Mouse (Mus musculus) liver, embryonic 13.5 days (tissue): Measurements from ENCODE around the gene Azi2. TPM values are rescaled to one million over a fixed set of nuclear protein-coding genes. Genes with fewer than 3 reads are reported as not detected.

Source experiments
- ATAC-seq: fragments of 200-750 bp; cut with Nextera tagmentation; 2 replicates; pipeline ENCODE4 v1.8.0; 2017; ENCODE audit warnings: low read depth, mild to moderate bottlenecking, moderate number of reproducible peaks, moderate library complexity
- DNase-seq: peaks from one replicate; pipeline ENCODE4 v3.0.0; 2022
- H3K27ac ChIP-seq: fragments of 300-500 bp; sonication (generic); 2 replicates; pipeline ENCODE4 v1.5.1; 2015; ENCODE audit warnings: moderate library complexity, mild to moderate bottlenecking, inconsistent platforms
- H3K27me3 ChIP-seq: fragments of 300-500 bp; sonication (generic); 2 replicates; pipeline ENCODE4 v1.6.1; 2015; ENCODE audit warnings: mild to moderate bottlenecking, inconsistent platforms
- H3K36me3 ChIP-seq: fragments of 300-500 bp; sonication (generic); 2 replicates; pipeline ENCODE4 v1.6.1; 2015; ENCODE audit warnings: mild to moderate bottlenecking, inconsistent platforms
- H3K4me1 ChIP-seq: fragments of 300-500 bp; sonication (generic); replicated peaks from 2 replicates; pipeline ENCODE4 v1.6.1; 2015; ENCODE audit warnings: inconsistent platforms
- H3K4me2 ChIP-seq: fragments of 300-500 bp; sonication (generic); 2 replicates; pipeline ENCODE4 v1.6.1; 2015; ENCODE audit warnings: inconsistent platforms, mild to moderate bottlenecking, moderate library complexity
- H3K4me3 ChIP-seq: fragments of 300-500 bp; sonication (generic); replicated peaks from 2 replicates; pipeline ENCODE4 v1.5.1; 2015; ENCODE audit warnings: mild to moderate bottlenecking, inconsistent platforms
- H3K9ac ChIP-seq: fragments of 300-500 bp; sonication (generic); 2 replicates; pipeline ENCODE4 v1.6.1; 2015; ENCODE audit warnings: mild to moderate bottlenecking, inconsistent platforms
- H3K9me3 ChIP-seq: fragments of 300-500 bp; sonication (generic); replicated peaks from 2 replicates; pipeline ENCODE4 v1.6.1; 2016; ENCODE audit warnings: inconsistent platforms
- WGBS: fragments of 180-500 bp; shearing (Covaris S2); methylation state at CpG from one replicate; pipeline ENCODE4 v1.1.7; 2015; ENCODE audit not compliant: insufficient replicate concordance; 5-methylcytosine and 5-hydroxymethylcytosine counted together
- polyA plus RNA-seq: library from polyadenylated mRNA; unstranded; fragments of >200 nt; fragmentation: Nextera tagmentation; extraction: Ambion mirVana; gene quantifications from 2 replicates; pipeline ENCODE4 v1.2.1, GENCODE M21; 2015

The Azi2 gene
- 38.9 and 48.0 TPM in 2 replicates for polyA plus RNA-seq

DNA sequence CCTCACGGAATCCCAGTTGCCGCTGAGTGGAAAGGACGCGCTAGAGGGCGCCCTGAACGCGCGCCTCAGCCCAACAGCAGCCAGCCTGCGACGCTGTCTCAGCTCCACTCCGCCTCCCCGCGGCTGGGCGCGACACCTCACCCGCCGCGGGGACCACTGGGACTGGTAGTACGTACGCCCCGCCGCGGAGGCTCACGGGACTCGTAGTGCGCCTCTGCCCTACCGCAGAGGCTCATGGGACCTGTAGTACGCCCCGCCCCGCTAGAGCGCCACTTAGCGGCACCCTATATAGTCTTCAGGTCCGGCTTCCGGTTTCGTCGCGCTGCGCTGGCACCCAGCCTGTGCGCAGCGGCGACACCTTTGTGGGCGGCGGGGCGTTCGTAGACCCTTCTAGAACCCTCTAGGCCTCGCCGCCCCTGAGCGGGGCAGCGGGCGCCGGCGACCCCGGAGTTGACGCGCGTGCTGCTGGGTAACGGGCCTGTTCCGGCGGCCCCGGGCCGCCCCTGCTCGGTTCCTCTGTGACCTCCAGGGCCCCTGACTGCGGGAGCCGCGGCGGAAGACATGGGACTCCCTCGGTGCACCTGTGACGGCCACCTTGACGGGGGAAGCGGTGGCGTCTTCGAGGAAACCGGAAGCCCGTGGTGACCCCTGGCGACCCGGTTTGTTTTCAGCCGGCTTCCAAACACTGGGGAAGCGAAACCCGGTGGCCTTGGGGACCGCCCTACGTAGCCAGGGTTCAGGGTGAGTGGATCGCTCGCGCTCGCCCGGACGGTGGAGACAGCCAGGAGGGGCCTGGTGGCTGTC lies at the start of gene Azi2:
Azi2 (plus strand) TSS at position 282 of the 804 bp plus-strand sequence.
- Histone ChIP-seq H3K9me3 (no peaks in the 10 kb centered on the region), H3K9ac (peak within 1 kb of the TSS; percentile 89), H3K4me2 (peak within 1 kb of the TSS; percentile 79), H3K4me3 (peak within 1 kb of the TSS; percentile 82), H3K27me3 (no peaks in the 10 kb centered on the region), H3K36me3 (0 out of 2 replicates have a peak, but pooled peaks cover 6% of the 10 kb centered on the region), H3K27ac (peak within 1 kb of the TSS; percentile 93), H3K4me1 (peaks cover 27% of the 10 kb centered on the region)
- DNase-seq (peak; percentile 97), ATAC-seq (peak; percentile 97)
- WGBS, result under 1% methylated on average over 87 of the region's 87 CpGs

DNA sequence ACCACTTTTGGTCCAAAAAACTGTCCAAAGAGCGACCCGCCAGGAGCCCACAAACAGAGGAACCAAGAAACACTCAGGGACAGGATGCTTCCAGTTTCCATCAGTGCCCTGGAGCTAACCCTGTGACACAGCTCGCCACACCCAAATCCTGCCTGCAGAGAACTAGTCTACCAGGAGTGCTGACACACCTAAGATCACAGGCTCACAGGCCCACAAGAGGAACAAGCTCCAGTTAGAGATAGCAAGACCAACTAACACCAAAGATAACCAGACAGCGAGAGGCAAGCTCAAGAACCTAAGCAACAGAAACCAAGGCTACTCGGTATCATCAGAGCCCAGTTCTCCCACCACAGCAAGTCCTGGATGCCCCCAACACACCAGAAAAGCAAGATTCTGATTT lies 43.7 kb upstream of the Azi2 start:
- Histone ChIP-seq H3K4me1 (no peaks in the 10 kb centered on the region), H3K9me3 (no peaks in the 10 kb centered on the region), H3K4me2 (no peak overlapping the region), H3K9ac (no peak overlapping the region), H3K4me3 (no peak overlapping the region), H3K27me3 (no peaks in the 10 kb centered on the region), H3K36me3 (no peaks in the 10 kb centered on the region), H3K27ac (no peak overlapping the region)
- WGBS, result 41% methylated on average over 5 of the region's 5 CpGs
- DNase-seq (no peak), ATAC-seq (peak; percentile 74)

DNA sequence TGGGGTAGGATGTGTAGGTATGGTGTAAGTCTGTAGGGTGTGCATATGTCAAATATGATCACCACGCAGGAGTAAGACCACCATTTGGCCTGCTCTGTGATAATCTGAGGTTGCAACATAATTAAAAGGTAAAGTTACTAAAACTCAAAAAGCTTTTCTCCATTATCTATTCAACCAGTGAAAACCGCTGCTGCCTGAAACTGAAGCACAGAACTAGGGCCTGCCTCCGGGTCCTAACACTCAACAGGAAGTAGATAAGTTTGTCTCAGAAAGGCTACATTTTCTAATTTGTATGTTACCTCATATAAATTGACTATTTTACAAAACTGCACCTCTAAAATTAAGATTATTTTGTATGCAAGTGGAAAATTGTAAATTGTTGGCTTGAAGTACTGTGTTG lies 38.8 kb upstream of the Azi2 start:
- H3K9me3 ChIP-seq, result no peaks in the 10 kb centered on the region
- no peak overlapping the region for H3K9ac ChIP-seq
- DNase-seq, result no peak
- no peak overlapping the region for H3K4me3 ChIP-seq
- 34% methylated on average over 3 of the region's 3 CpGs for WGBS
- no peaks in the 10 kb centered on the region for H3K36me3 ChIP-seq
- no peaks in the 10 kb centered on the region for H3K4me1 ChIP-seq
- no peak overlapping the region for H3K27ac ChIP-seq
- no peaks in the 10 kb centered on the region for H3K27me3 ChIP-seq
- H3K4me2 ChIP-seq, result no peak overlapping the region
- ATAC-seq, result no peak

DNA sequence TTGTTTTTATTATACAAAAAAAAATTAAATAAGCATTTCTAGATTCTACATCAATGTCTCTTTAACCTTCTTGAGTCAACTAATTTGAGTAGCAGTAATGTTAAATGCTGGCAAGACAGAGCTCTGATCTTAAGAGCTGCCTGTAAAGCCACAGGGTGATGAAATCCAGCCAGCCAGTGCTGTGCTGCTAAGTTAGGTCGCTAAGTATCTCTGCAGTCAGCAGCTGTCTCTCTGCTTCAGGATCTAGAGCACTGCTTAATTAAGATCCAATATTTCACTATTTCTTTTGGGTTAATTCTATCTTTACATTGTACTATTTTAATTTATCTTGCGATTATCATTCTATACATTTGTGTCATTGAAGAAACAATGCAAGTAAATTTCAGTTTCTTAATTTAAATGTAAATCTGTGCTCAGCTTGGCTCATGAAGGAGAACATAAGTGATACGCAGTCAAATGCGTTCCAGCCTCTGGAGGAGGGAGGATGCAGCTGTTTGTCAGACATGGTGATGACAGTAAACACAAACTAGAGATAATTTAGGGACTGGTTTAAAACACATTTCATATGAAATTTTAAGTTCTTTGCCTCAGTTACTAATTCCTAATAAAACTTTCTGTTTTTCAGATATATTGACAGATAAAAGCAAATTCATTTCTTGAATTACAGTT lies 36.9 kb upstream of the Azi2 start:
- 65% methylated on average over 4 of the region's 4 CpGs for WGBS
- no peak for ATAC-seq
- no peak overlapping the region for H3K27ac ChIP-seq
- no peaks in the 10 kb centered on the region for H3K4me1 ChIP-seq
- H3K9ac ChIP-seq, result no peak overlapping the region
- H3K27me3 ChIP-seq, result no peaks in the 10 kb centered on the region
- no peaks in the 10 kb centered on the region for H3K9me3 ChIP-seq
- H3K4me2 ChIP-seq, result no peak overlapping the region
- H3K4me3 ChIP-seq, result no peak overlapping the region
- no peaks in the 10 kb centered on the region for H3K36me3 ChIP-seq
- DNase-seq, result no peak

DNA sequence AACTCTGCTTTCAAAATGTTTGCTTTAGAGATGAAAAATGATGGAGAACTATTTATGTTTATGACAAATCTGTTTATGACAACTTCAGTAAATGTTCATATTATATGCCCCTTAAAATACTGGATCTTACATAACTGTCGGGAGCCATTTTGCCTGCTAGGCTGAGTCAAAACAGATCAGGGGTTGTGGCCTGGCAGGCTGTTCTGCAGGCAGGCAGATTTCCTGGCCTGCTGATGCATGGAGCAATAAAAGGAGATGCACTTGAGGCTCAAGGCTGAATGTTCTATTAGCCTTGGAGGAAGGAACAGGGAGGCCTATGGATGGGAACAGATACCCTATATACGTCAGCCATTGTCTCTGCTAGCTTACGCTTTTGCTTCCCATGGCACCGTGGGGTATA lies 36.4 kb upstream of the Azi2 start:
- DNase-seq (no peak), ATAC-seq (no peak)
- Histone ChIP-seq H3K27ac (no peak overlapping the region), H3K9me3 (no peaks in the 10 kb centered on the region), H3K4me2 (no peak overlapping the region), H3K9ac (no peak overlapping the region), H3K36me3 (no peaks in the 10 kb centered on the region), H3K27me3 (no peaks in the 10 kb centered on the region), H3K4me3 (no peak overlapping the region), H3K4me1 (no peaks in the 10 kb centered on the region)
- 74% methylated on average over 4 of the region's 4 CpGs for WGBS

DNA sequence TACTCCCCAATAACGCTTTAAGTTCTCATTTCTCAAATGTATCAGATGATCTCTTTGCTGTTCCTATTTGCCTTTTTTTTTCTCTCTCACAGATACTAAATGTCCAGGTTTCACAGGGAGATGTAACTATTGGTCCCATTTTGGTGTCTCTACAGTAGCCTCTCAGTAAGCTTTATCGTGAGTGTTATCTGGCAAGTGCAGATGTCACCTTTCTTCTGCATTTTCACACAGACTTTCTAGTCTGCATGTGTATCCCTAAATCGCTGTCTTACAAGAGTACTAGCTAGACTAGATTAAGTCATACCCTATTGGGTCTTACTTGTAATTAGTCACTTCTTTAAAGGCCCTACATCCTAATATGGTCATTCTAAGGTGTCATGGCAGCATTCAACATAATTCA lies 27.4 kb upstream of the Azi2 start:
- ATAC-seq (no peak), DNase-seq (no peak)
- Histone ChIP-seq H3K27ac (no peak overlapping the region), H3K9me3 (no peaks in the 10 kb centered on the region), H3K9ac (no peak overlapping the region), H3K4me1 (no peaks in the 10 kb centered on the region), H3K4me3 (no peak overlapping the region), H3K27me3 (no peaks in the 10 kb centered on the region), H3K4me2 (no peak overlapping the region), H3K36me3 (no peaks in the 10 kb centered on the region)
- 64% methylated on average over 3 of the region's 3 CpGs for WGBS

DNA sequence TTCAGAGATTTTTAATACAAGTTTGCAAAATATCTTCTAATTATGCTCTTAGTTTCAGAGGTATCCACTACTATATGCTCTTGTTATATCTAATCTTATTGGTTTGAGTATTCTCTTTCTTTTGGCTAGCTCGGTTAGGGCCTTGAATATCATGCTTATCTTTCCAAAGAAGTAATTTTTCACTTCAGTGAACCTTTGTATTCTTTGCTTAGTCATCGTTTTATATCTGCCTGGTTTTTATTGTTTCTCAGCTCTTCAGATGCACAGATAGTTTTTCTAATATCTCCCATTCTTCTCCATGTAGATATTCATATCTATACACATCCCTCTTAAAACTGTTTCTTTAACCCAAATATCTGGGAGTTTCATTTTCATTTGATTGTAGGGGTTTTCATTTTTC lies 15.3 kb upstream of the Azi2 start:
- Histone ChIP-seq H3K4me1 (no peaks in the 10 kb centered on the region), H3K4me3 (no peak overlapping the region), H3K27me3 (no peaks in the 10 kb centered on the region), H3K9me3 (no peaks in the 10 kb centered on the region), H3K4me2 (no peak overlapping the region), H3K9ac (no peak overlapping the region), H3K36me3 (no peaks in the 10 kb centered on the region), H3K27ac (no peak overlapping the region)
- 51% methylated on average over 2 of the region's 2 CpGs for WGBS
- DNase-seq (no peak), ATAC-seq (no peak)

DNA sequence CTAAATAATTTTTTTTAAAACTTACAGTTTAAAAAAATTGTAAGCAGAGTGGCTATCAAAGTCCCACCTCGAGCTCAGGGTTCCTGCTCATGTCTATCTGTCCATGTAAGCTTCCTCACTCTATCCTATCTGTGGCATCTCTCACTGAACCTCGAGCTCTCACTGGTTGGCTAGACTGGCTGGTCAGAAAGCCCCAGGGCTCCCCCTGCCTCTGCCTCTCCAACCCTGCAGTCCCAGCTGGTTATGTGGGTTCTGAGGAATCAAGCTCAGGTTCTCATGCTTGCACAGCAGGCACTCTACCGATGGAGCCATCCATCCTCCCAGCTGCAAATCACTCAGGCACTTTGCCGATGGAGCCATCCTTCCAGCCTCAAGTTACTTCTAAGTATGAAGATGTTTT lies 10.8 kb upstream of the Azi2 start:
- Histone ChIP-seq H3K4me1 (no peaks in the 10 kb centered on the region), H3K4me3 (no peak overlapping the region), H3K27me3 (no peaks in the 10 kb centered on the region), H3K36me3 (no peaks in the 10 kb centered on the region), H3K4me2 (no peak overlapping the region), H3K27ac (no peak overlapping the region), H3K9ac (no peak overlapping the region), H3K9me3 (no peaks in the 10 kb centered on the region)
- WGBS, result 23% methylated on average over 4 of the region's 4 CpGs
- no peak for ATAC-seq
- DNase-seq, result no peak

DNA sequence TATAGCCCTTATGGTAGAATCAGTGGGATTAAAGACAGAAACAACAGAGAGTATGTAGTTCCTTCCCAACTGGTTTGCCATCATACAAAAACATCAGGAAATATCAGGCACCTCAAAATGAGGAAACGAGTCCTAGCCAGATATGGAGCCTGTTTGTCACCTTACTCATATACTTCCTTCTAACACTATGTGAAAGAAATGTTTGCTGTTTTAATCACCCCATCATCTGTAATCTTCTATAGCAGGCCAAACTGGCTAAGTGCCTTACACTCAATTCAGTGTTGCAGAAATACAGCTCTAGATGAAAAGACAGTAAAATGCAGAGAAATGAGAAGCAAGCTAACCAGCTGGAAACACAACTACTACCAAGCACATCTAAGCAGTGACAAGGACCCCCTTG lies 10.0 kb upstream of the Azi2 start:
- no peaks in the 10 kb centered on the region for H3K27me3 ChIP-seq
- no peak overlapping the region for H3K4me2 ChIP-seq
- no peaks in the 10 kb centered on the region for H3K36me3 ChIP-seq
- H3K4me3 ChIP-seq, result no peak overlapping the region
- no peak overlapping the region for H3K9ac ChIP-seq
- no peaks in the 10 kb centered on the region for H3K9me3 ChIP-seq
- no peak for ATAC-seq
- no peaks in the 10 kb centered on the region for H3K4me1 ChIP-seq
- no peak for DNase-seq
- WGBS, result 45% methylated on average over 1 of the region's 1 CpGs
- H3K27ac ChIP-seq, result no peak overlapping the region

DNA sequence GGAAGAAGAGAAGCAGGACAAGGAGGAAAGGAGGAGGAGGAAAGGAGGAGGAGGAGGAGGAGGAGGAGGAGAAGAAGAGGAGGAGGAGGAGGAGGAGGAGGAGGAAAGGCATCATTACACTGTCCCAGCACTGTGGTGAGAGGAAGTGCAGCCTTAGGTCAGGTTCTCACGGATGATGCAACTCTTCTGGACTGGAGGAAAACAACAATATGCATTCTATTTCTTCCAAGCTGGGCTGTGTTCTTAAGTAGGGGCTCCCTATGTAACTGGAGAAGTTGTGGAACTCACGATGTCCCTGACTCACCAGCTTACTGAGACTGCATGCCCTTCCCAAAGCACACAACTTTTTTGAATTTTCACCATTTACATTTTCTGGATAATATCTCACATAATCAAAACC lies 8.6 kb upstream of the Azi2 start:
- Histone ChIP-seq H3K9me3 (no peaks in the 10 kb centered on the region), H3K27me3 (no peaks in the 10 kb centered on the region), H3K36me3 (no peaks in the 10 kb centered on the region), H3K4me3 (no peak overlapping the region), H3K9ac (no peak overlapping the region), H3K4me1 (no peaks in the 10 kb centered on the region), H3K27ac (no peak overlapping the region), H3K4me2 (no peak overlapping the region)
- no peak for DNase-seq
- ATAC-seq, result no peak
- WGBS, result 20% methylated on average over 2 of the region's 2 CpGs

DNA sequence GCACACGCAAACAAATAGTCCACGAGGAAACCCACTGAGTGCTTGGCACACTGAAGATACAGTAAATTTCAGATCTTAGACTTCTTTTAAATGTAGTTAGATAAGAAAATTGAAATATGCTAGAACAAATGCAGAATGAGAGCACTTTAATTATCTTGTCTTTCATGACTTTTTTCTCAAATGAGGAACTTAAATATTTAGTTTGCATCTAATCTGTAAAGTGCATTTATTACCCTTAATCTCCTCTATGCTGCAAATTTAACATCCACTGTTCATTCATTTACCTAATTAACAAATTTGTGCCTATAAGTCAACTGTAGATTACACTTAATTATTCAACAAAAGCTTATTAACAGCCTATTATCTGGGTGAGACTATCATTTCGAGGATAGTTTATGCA lies 5.3 kb upstream of the Azi2 start:
- H3K4me3 ChIP-seq, result no peak overlapping the region
- no peaks in the 10 kb centered on the region for H3K9me3 ChIP-seq
- ATAC-seq, result no peak
- no peak overlapping the region for H3K4me2 ChIP-seq
- 63% methylated on average over 3 of the region's 3 CpGs for WGBS
- no peak overlapping the region for H3K27ac ChIP-seq
- no peaks in the 10 kb centered on the region for H3K27me3 ChIP-seq
- H3K4me1 ChIP-seq, result peaks cover 3% of the 10 kb centered on the region; the same call in 1 of the 2 replicates
- no peaks in the 10 kb centered on the region for H3K36me3 ChIP-seq
- no peak overlapping the region for H3K9ac ChIP-seq
- DNase-seq, result no peak

DNA sequence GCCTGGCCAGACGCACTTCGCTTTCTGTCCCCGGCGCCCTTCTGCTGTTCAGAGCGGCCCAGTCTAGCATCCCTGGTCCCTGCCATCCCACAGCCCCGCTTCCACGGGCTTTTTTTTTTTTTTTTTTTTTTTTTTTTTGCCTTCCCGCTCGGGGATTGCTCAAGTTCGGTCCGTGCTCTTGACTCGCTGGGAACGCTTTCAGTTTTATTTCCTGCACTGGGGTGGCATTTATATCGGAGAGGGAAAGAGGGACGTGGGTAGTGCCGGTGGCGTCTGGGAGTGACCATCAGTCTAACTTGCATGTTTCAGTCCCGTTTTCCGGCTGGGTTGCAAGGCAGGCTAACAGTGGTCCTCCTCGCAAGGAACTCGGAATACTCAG lies 712 bp downstream of the Azi2 start:
- Histone ChIP-seq H3K4me3 (peak overlapping the region; percentile 82), H3K27ac (peak overlapping the region; percentile 93), H3K4me2 (peak overlapping the region; percentile 78), H3K36me3 (0 out of 2 replicates have a peak, but pooled peaks cover 6% of the 10 kb centered on the region), H3K9ac (peak overlapping the region; percentile 89), H3K9me3 (no peaks in the 10 kb centered on the region), H3K4me1 (peaks cover 27% of the 10 kb centered on the region), H3K27me3 (no peaks in the 10 kb centered on the region)
- WGBS, result under 1% methylated on average over 21 of the region's 21 CpGs
- ATAC-seq (no peak), DNase-seq (peak; percentile 4)
